Mouse (Mus musculus) adrenal gland, adult (tissue): ENCODE data around the gene Ffar4.

Source experiments
- DNase-seq, 2 experiments: peaks; one replicate each; pipeline ENCODE4 v3.0.0; 2022 to 2023; ENCODE audit warnings: low spot score in 1 of 2; ENCODE audit not compliant: inconsistent age in 2 of 2

Gene Ffar4

GRCm38 (mm10) chr19:38096231-38096630 is 640 bp upstream of the Ffar4 start:
- DNase-seq: no peak

DNA sequence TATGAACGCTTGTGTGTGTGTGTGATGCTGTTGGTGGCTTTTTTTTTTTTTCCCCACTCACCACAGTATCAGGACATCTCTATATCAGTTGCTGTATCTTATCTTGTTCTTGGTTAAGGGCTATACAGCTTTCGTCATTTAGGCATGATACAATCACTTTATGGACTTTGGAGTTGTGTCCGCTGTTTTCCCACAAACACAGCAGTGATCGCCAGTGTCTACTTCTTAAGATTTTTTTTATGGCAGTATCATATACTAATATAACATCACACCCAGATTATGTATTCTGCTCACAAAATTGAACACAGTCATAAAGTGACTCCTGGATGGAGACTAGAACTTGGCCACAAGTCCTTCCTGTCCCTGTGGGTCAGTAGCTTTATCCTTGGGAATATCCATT is 11.0 kb downstream of the Ffar4 start:
- DNase-seq: no peak

DNA sequence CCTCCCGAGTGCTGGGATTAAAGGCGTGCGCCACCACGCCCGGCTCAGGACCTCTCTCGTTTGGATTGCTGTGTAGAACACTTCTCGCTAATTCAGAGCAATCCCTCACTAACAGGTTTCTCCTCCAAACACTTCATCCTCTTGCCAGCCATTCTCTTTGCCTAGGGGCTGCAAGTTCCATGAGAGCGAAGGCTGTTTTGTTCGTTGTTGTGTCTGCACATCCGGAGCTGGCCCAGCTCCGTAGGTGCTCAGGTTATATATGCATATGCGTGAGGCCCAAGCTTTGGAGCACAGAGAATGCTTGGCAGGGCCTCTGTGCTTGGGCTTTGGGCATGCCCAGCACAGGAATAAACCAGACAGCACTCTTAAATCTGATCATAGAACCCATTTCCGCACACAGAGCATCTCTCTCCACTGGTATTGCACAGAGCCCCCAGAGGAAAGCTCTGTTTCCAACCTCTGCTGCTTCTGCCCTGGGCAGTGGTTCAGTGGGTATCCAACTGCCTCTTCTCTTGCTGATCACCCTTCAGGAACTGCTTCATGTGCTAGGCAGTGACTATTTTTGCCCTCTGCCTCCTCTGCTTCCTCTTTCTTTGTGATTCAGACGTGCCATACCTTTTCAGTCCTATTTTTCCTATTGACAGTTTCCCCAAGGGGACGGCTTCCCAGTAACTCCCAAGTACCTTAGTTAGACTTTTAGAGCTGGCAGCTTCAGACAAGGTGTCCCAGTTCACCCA is 12.8 kb downstream of the Ffar4 start:
- DNase-seq: no peak

DNA sequence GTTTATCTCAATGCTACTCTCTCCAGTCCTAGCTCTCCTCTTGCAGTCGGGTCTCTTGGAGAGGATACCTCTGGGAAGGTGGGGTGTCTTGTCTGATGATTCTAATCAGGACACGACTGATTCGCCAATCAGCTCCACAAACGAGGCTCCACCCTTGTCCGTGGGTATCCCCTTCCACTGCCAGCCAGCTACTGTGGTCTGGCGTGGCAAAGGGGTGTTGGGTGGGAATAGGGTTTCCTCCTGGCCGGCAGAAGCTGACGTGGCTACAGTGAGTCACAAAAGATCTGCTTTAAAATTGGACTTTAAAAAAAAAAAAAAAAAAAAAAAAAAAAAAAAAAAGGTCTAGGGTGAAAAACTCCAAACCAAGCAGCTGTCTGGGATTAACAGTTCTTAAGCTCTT is 14.2 kb downstream of the Ffar4 start:
- DNase-seq: no peak

DNA sequence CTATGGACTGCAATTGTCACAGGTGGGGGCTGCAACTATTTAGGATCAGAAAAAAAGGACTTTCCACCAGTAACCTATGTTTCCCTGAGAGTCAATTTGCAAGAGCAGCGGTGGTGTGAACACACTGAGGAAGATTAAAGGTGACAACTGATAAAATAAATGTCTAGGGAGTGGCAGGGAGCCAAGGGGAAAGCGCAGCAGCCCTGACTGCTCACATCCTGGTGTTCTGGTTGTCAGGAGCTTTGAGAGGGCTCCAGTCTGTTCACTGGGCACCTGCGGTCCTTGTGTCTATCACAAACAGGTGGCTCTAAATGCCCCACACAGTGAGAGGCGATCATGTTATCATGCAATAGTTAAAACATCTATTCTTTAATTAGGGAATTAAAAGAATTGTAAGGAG is 15.7 kb downstream of the Ffar4 start:
- DNase-seq: no peak

DNA sequence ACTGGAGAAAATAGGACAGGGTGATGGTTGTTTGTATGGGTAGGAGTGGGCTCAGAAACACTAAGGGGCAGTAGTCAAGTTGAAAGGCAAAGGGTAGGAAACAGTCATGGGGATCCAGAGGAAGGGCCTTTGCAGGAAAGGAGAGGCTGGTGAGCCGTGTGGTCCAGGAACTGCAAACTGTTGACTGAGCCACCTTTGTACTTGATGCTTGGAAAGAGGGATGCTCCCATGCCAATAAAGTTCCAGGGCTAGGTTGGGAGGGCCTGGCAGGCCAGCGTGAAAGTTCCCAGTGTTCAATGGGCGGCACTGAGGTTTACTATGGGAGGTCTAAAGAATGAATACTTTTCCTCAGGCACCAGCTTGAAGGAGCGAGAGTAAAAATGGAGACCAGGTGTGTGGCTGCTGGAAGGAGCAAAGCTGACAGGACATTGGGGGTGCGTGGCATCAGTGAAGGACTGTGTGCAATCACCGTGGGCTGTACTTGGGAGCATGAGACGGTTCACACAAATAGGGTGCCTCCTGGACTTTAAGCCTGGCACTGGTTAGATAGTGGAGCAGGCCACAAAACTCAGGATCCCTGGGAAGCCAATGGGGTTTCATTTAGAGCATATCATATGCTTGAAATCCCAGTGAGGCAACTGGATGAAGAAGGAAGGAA is 18.1 kb downstream of the Ffar4 start:
- DNase-seq: no peak

DNA sequence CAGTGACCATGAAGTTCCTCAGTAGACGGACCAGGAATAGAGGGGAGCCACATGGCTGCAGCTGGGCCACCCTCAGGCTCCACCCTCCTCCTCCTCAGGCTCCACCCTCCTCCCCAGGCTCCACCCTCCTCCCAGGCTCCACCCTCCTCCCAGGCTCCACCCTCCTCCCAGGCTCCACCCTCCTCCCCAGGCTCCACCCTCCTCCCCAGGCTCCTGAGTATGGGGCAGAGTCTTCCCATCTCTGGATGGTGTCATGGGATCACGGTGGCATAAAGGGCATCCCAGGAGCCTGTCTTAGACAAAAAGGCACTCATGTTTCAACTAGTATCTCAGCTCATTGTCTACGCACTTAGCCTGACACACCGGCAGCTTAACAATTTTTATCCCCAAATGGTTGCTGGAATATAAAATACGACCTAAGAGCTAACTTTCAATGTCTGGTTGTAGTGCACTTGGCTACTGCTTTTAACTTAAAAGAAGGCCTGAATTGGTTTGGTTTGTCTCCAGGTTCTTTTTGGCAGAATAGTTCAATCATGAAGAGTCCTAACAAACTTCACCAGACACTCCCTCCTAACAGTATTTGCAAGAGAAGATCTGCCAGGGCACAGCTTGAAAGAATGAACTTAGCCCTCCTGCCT is 23.4 kb downstream of the Ffar4 start:
- no peak for DNase-seq

- no peak for DNase-seq
Measured at GRCm38 (mm10) chr19:38123921-38124320, 27.1 kb downstream of the Ffar4 start.

GRCm38 (mm10) chr19:38124401-38125218 is 27.7 kb downstream of the Ffar4 start:
- DNase-seq: peak in 1 of 2 experiments; percentile 59

GRCm38 (mm10) chr19:38125219-38125610 is 28.3 kb downstream of the Ffar4 start, which contains the start of gene Rbp4:
Rbp4 (minus strand) TSS chr19:38125281.
- no peak for DNase-seq

DNA sequence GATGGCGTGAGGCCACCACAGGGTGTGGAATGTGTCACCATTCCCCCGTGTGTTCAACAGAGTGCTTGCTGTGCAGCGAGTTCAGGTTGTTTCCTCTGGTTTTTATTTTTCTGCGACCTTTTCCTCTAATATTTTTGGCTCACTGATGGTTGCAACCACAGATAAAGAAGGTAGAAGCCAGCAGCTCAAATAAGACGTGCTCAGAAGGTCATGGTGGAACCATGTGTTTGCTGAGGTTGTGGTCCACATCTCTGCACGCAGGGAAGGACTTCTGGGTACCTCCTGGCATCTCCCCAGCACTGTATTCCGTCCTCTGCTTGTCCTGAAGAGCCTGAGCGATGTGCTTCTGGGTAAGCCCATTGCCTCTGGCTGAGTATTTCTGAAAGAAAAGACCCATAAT is 29.8 kb downstream of the Ffar4 start:
- DNase-seq: no peak

DNA sequence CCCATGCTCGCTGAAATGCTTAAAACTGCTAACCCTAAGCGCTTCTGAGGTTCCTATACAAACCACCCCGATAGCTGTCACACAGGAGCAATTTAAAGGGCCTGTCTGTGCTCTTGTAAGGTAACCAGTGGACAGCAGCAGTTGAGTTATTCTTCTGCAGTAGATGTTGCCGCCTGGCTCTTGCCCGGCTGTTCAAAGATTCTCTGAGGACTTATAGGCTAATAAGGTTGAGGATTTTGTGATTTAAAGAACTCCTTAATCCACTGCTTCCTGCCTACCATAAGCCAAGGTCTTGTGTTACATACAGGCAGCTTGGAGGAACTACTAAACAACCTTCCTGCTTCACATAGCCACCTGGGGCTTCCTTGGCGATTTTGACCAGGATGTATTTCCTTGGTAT is 35.6 kb downstream of the Ffar4 start, which contains the start of gene Pde6c:
TSS of gene Pde6c (plus strand) at position 301 of the 400 bp plus-strand sequence.
- DNase-seq: no peak

DNA sequence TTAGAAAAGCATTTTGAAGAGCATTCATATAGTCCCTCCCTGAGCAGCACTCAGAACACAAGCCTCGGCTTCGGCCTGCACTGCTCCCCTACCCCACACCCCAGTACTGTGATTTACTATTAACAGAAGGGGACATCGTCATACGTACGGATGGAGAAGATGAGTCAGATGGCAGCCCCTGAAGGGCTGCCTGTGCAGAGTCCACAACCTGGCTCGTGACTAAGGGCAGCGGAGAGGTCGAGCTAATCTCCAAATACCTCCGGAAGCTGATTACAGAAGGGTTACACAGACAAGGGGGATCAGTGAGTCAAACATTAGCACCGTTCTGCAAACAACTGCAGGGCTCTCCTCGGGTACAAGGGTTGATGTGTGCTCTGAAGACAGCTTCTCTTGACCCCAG is 37.1 kb downstream of the Ffar4 start:
- no peak for DNase-seq

DNA sequence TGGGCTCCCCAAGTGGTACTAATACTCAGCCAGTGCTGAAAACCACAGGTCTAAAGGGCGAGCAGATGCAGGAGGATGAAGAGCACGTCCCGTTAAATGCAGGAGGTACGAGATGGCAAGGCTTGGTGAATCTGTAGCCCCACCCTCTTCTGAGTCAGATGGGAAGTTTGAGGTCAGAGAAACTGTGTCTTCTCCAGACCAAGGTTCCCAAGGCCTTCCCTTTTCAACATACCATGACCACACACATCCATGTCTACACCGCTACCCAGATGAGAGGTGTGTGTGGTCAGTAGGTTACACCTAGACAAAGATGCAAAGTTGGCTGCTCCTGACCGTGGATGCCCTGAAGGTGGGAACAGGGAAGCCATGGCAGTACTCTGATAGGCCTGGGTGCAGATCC is 37.9 kb downstream of the Ffar4 start:
- no peak for DNase-seq

DNA sequence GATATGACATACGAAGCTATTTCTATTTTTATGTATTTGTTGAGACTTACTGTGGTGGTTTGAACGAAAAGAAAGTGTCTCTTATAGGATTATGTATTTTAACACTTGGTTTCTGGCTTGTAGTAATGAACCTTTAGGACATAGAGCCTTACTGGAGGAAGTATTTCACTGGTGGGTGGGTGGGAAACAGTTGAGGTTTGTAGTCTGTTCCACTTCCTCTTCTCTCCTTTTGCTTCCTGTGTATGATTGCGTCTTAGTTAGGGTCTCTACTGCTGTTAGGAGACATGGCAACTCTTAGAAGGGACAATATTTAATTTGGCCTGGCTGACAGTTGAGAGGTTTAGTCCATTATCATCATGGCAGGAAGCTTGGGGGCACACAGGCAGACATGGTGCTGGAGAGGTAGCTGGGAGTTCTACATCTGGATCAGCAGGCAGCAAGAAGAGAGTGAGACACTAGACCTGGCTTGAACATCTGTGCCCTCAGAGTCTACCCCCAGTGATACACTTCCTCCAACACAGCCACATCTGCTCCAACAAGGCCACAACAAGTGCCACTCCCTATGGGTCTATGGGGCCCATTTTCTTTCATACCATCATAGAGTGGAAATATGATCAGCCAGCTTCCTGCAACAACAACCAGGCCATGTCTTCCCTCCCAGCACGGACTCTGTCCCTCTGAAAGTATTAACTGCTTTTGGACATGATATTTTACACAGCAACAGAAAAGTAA is 46.8 kb downstream of the Ffar4 start:
- DNase-seq: no peak

DNA sequence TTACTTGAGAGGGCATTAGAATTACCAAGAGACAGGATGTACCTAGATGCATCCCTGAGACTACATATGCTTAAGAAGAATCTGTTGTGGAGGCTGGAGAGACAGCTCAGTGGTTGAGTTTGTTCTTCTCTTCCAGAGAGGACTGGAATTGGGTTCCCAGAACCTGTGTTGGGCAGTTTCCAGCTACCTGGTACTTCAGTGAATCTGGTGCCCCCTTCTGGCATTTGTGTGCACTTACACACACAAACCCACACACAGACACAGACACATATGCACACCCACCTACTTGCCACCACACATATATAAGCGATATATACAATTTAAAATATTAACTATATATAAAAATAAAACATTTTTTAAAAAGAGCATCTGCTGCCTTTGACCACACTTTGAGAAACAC is 59.4 kb downstream of the Ffar4 start:
- DNase-seq: no peak

- no peak for DNase-seq
Measured at GRCm38 (mm10) chr19:38161648-38162354, 64.9 kb downstream of the Ffar4 start.
